Mouse (Mus musculus): ENCODE measurements around the gene Cybc1. TPM values are rescaled to one million over a fixed set of nuclear protein-coding genes. Genes with fewer than 3 reads are reported as not detected.

The Cybc1 gene
- polyA plus RNA-seq, 1 experiment: 44.1 TPM

- TF ChIP-seq CTCF (IDR thresholded peaks at IDR 0.05; ENCODE audit: borderline replicate concordance, extremely low read depth, insufficient read depth, insufficient read length): peak; percentile 55; the same call in 1 of the 2 replicates
- no peak for TF ChIP-seq POLR2A (IDR thresholded peaks at IDR 0.05; ENCODE audit: borderline replicate concordance, extremely low read depth, insufficient read depth, insufficient read length, poor library complexity, severe bottlenecking)
- peak; percentile 37 for DNase-seq (ENCODE audit: low read depth)
These were observed 6.5 kb upstream of the Cybc1 start for GRCm38 (mm10) chr11:121235475-121236238.

GRCm38 (mm10) chr11:121232706-121233105, 3.6 kb upstream of the Cybc1 start:
- TF ChIP-seq POLR2A (IDR thresholded peaks at IDR 0.05; ENCODE audit: borderline replicate concordance, extremely low read depth, insufficient read depth, insufficient read length, poor library complexity, severe bottlenecking) (no peak), CTCF (IDR thresholded peaks at IDR 0.05; ENCODE audit: borderline replicate concordance, extremely low read depth, insufficient read depth, insufficient read length) (no peak)
- DNase-seq (ENCODE audit: low read depth): no peak

- peak; percentile 13 for DNase-seq (ENCODE audit: low read depth)
These were observed 2.6 kb upstream of the Cybc1 start for GRCm38 (mm10) chr11:121231628-121232291.

GRCm38 (mm10) chr11:121231191-121231590, 2.1 kb upstream of the Cybc1 start:
- TF ChIP-seq POLR2A (IDR thresholded peaks at IDR 0.05; ENCODE audit: borderline replicate concordance, extremely low read depth, insufficient read depth, insufficient read length, poor library complexity, severe bottlenecking): no peak
- TF ChIP-seq CTCF (IDR thresholded peaks at IDR 0.05; ENCODE audit: borderline replicate concordance, extremely low read depth, insufficient read depth, insufficient read length): no peak
- DNase-seq (ENCODE audit: low read depth): no peak

More at GRCm38 (mm10) chr11:121231628-121232291, 2.6 kb upstream of the Cybc1 start:
- no peak for TF ChIP-seq CTCF (IDR thresholded peaks at IDR 0.05; ENCODE audit: borderline replicate concordance, extremely low read depth, insufficient read depth, insufficient read length)
- no peak for TF ChIP-seq POLR2A (IDR thresholded peaks at IDR 0.05; ENCODE audit: borderline replicate concordance, extremely low read depth, insufficient read depth, insufficient read length, poor library complexity, severe bottlenecking)

- no peak for DNase-seq (ENCODE audit: low read depth)
- TF ChIP-seq POLR2A (IDR thresholded peaks at IDR 0.05; ENCODE audit: borderline replicate concordance, extremely low read depth, insufficient read depth, insufficient read length, poor library complexity, severe bottlenecking): no peak
- no peak for TF ChIP-seq CTCF (IDR thresholded peaks at IDR 0.05; ENCODE audit: borderline replicate concordance, extremely low read depth, insufficient read depth, insufficient read length)
These were observed 749 bp downstream of the Cybc1 start for GRCm38 (mm10) chr11:121228129-121229017.

- no peak for TF ChIP-seq CTCF (IDR thresholded peaks at IDR 0.05; ENCODE audit: borderline replicate concordance, extremely low read depth, insufficient read depth, insufficient read length)
- no peak for TF ChIP-seq POLR2A (IDR thresholded peaks at IDR 0.05; ENCODE audit: borderline replicate concordance, extremely low read depth, insufficient read depth, insufficient read length, poor library complexity, severe bottlenecking)
- DNase-seq (ENCODE audit: low read depth): no peak
These were observed 7.7 kb downstream of the Cybc1 start for GRCm38 (mm10) chr11:121221321-121222010.

- TF ChIP-seq CTCF (IDR thresholded peaks at IDR 0.05; ENCODE audit: borderline replicate concordance, extremely low read depth, insufficient read depth, insufficient read length) (no peak), POLR2A (IDR thresholded peaks at IDR 0.05; ENCODE audit: borderline replicate concordance, extremely low read depth, insufficient read depth, insufficient read length, poor library complexity, severe bottlenecking) (no peak)
- no peak for DNase-seq (ENCODE audit: low read depth)
These were observed 8.4 kb downstream of the Cybc1 start for GRCm38 (mm10) chr11:121220771-121221170.

GRCm38 (mm10) chr11:121219776-121220175, 9.3 kb downstream of the Cybc1 start:
- no peak for DNase-seq (ENCODE audit: low read depth)
- no peak for TF ChIP-seq POLR2A (IDR thresholded peaks at IDR 0.05; ENCODE audit: borderline replicate concordance, extremely low read depth, insufficient read depth, insufficient read length, poor library complexity, severe bottlenecking)
- no peak for TF ChIP-seq CTCF (IDR thresholded peaks at IDR 0.05; ENCODE audit: borderline replicate concordance, extremely low read depth, insufficient read depth, insufficient read length)

- no peak for DNase-seq (ENCODE audit: low read depth)
- TF ChIP-seq POLR2A (IDR thresholded peaks at IDR 0.05; ENCODE audit: borderline replicate concordance, extremely low read depth, insufficient read depth, insufficient read length, poor library complexity, severe bottlenecking) (no peak), CTCF (IDR thresholded peaks at IDR 0.05; ENCODE audit: borderline replicate concordance, extremely low read depth, insufficient read depth, insufficient read length) (no peak)
These were observed 12.3 kb downstream of the Cybc1 start for GRCm38 (mm10) chr11:121216831-121217230.

GRCm38 (mm10) chr11:121204161-121205006, 24.7 kb downstream of the Cybc1 start, which contains the start of the genes Hexdc and Ogfod3:
Gene Hexdc, plus strand, starts transcription at chr11:121204433.
Gene Ogfod3, minus strand, starts transcription at chr11:121204711.
- peak; percentile 98 for DNase-seq (ENCODE audit: low read depth)
- TF ChIP-seq CTCF (IDR thresholded peaks at IDR 0.05; ENCODE audit: borderline replicate concordance, extremely low read depth, insufficient read depth, insufficient read length) (no peak), POLR2A (IDR thresholded peaks at IDR 0.05; ENCODE audit: borderline replicate concordance, extremely low read depth, insufficient read depth, insufficient read length, poor library complexity, severe bottlenecking) (peak; percentile 67; the same call in 1 of the 2 replicates)

All from brain, embryonic 14.5 days (tissue).